Mouse (Mus musculus): ENCODE measurements around the gene Pawr.

Pawr gene

DNA sequence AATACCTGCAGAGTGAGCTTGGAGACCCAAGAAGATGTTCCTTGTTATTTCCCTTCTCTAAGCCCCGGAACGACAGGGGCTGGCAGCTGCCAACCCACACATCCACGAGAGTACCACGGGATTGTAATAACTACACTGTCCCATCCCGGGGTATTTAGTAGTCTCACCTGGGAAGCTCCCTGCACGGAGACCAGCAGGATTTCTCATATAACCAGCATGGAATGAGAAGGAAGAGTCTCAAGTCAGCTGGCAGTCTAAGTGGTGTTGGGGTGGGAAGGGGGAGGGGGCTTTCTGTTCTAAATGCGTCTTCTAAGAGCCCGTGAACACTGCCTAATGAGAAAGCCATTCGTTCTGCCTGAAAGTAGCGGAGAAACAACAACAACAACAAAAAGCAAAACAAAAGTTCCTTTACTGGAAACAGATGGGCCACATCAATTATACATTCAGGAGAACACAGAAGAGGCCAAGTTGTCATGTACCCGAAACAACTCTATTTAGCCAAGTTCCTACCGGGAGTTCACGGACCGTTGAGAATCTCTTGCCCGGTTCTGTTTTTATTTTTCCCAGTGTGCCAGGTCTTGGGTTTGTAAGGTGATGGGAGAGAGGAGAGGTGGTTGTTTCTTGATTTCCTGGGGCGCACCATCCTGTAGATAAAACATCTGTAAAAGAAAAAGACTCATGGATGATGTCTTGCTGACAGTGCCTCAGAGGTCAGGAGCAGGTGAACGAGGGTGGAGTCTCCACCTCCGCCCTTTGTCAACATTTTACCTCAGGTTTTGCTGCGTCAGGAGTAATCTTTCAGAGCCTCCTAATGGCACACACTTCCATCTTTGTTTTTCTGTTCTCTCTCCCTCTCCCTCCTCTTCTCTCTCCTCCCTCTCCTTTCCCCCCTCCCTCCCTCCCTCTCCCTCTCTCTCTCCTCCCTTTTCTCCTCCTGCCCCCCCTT, 112.3 kb downstream of the Pawr start:
- DNase-seq (ENCODE audit: low spot score) = no peak

DNA sequence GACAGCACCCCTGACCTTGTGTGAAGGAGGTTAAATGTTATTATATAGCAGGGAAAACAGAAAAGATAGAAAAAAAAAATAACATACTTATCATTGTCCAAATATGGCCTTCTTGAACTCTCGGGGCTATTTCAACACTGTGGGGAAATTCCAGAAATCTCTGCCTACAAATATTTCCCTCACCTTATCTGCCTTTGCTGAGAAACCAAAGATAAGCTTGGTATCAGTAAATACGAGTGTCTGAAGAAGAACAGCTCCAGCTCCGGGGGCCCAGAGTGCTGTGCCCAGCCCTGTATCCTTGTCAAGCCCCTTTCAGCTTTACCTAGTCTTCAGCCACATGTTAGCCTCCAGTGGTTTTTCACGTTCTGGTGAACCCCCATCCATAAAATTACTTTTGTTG, 113.2 kb downstream of the Pawr start:
- no peak for DNase-seq (ENCODE audit: low spot score)

DNA sequence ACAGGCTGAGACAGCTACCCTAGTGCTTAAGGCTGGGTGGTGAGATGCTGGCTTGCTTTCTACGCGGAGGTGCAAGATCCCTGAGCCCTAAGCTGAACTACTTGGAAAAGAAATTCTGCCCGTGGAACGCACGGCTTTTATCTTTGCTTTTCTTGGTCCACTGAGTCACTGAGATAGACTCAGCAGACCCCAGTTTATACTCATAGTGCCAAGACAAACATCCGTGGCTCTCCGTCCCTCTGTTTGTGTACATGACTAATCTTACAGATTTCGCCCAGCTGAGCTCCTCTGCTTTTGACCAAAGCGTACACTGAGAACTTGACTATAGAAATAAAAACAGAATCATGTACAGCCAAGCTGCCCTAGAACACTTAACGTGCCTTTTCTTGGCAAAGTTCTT, 113.7 kb downstream of the Pawr start:
- no peak for DNase-seq (ENCODE audit: low spot score)

DNA sequence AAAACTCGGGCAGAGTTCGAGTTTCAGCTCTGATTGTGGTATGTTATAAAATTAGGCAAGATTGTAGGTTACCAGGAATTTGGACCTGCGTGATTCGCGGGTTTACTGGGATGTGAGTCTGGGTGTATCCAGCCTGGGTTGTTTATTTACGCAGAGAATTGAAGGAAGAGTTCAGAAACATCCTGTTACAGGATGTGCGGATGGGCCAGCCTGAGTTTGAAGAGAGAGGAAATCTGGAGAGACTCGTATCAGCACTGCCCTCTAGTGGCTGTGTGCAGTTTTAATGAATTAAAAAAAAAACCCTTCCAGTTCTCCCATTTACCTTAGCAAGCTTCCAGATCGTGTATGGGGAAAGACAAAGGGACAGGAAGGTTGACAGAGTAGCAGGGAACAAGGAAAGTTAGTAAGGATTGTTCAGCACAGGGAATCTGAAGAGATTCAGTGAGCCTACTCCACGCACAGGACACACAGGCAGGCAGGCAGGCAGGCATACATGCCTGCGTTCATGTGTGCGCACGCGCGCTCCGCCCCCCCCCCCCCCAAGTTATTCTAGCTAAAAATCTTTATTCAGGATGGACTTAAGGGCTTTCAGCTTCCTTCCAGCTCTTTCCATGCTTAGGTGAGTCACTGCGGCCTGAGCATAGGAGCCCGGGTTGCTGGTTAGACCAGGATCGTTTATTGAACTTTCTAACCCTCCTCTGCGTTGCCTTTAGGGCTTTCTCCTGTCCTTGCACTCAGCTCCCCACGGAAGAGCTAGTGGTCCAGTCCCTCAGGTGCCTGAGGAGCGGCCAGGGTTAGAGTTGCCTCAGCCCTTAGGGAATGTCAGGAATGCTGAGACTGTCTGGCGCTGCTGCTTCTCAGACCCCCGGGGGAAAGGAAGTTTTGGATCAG, 114.4 kb downstream of the Pawr start:
- DNase-seq (ENCODE audit: low spot score) = peak; percentile 35

DNA sequence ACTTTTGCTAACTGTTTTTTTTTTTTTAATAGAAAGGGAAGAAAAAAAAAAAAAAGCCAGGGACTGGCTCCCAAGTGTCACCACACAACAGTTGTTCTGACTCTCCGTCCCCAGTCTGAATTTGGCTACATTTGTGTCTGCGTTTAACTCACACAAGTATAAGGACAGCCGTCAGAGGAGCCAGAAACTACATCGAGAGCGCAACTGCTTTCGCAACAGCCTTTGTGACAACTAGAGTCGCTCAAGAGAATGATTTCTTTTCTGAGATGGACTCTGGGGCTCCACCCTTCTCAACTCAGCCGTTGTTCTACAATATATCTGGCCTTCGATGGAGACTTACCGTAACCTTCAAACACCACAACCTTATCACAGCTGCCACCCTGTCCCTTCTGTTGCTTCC, 115.3 kb downstream of the Pawr start:
- no peak for DNase-seq (ENCODE audit: low spot score)

DNA sequence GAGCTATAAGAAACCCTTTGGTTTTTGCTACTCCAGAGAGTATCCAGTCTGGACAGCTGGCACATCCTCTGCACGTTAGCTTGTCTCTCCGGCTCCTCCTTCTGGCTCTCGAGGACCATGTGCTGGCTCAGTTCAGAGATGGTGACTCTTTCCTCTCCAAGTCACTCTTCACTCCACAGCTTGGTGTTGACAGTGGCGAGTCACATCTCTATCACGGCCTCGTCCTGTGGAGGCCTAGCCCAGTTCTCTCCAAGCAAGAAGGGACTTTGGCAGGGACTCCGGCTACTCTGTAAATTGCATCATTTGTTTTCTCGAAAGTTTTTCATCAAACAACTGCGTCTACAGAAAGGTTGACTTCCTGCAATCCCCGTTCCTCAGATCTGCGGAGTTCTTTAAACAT, 116.5 kb downstream of the Pawr start:
- no peak for DNase-seq (ENCODE audit: low spot score)

DNA sequence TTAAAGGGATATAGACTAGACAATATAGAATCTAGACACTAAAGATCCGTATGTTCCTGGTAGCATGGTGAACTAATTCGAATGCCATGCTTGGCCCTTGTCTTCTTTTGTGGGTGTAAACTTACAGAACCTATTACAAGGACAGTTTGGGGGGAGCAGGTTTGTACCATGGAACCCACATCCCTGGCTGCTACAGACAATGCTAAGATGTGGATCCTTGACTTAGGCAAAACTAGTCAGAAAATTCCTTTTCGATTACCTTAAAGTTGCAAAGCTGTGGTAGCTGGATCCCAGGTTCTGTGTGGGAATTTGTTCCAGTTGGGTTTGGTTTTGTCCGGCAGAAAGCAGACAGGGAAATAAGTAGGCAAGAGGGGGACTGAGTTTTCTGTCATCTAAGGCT, 118.5 kb downstream of the Pawr start:
- DNase-seq (ENCODE audit: low spot score) = no peak

DNA sequence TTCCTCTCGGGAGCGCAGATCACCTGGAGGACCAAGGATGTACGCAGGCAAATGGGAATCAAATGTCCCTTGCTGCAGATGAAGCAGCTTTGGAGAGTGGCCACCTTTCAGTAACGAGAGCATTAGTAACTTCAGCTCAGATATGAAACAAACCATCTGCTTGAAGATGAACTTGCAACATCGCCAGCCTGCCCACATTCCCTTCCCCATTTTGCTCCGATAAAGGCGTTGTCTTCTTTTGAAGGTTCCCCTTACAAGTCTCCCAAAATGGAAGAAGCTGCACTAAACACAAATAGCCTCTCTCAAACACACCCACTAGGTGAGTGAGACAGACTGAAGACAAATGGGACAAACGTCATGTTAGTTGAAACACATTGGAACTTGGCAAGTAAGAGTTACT, 119.6 kb downstream of the Pawr start:
- no peak for DNase-seq (ENCODE audit: low spot score)

DNA sequence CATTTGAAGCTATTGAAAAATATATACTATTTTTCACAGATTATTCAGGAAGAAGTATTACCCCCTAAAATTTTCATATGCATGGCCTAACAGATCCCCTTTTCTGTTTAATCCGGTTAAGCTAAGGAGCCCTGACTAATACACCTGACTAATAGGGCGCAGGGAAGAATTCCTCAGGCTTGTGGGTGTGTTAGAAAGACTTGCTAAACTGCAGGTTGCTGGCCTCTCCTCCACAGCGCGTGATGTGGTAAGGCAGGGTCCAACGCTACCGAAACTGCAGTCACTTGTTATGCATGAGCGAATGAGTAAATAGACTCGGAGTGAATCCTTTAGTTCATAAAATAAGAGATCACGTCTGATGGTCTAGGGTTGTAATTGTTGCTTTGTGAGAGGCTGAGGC, 120.5 kb downstream of the Pawr start:
- no peak for DNase-seq (ENCODE audit: low spot score)

DNA sequence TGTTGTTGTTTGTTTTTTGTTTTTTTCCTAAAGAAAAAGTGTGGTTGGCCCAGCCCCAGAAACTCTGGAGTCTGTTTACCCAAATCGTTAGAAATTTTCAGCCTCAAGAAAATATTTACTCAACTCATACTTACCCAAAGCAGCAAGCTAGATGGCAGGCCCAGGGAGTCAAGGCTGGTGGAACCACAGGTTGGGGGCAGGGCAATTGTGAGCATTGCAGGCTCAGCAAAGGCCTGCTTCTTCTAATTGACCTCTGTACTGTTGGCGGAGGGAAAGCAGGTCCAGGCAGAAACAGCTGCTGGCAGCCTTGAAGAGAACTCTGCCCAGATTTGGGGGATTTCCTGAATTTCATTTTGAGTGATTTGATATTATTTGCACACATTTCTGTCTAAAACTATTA, 121.6 kb downstream of the Pawr start:
- no peak for DNase-seq (ENCODE audit: low spot score)

DNA sequence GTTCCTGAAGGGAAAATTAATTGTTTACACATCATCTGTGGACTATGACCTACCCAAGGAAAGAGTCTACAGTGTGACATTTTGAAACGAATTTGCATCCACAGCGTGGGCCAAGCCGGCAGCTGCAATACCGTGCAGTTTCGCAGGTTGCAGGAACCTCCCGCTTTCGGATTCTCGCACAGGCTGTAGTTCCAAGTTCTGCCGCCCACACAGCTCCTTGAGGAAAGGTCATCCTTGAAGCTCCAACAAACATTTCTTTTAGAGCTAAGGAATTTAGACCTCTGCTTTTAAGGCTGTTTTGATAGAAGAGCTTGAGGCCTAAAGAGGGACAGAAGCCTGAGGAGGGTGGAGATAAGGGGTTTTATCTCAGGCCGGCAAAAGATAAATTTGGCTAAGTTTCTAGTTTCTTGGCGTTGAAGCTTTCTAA, 122.8 kb downstream of the Pawr start:
- DNase-seq (ENCODE audit: low spot score) = peak; percentile 54

DNA sequence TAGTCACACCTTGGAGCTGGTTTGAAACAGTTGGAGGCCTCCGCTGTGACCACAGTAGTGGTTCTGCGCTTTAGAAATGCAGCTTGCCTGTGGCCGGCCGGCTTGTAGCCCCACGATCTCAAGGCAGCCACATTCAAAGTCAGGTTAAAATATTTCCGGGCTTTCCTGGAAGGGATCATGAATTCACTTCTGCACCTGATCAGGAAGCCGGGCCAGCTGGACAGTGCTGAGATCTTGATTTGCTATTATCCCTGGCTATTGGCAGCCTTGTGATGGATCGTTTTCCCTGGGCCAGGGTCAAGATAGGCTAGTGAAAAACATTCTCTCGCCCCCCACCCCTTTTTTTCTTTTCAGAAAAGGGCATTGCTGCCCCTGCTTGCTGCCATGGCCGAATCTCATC, 123.3 kb downstream of the Pawr start:
- DNase-seq (ENCODE audit: low spot score) = no peak

DNA sequence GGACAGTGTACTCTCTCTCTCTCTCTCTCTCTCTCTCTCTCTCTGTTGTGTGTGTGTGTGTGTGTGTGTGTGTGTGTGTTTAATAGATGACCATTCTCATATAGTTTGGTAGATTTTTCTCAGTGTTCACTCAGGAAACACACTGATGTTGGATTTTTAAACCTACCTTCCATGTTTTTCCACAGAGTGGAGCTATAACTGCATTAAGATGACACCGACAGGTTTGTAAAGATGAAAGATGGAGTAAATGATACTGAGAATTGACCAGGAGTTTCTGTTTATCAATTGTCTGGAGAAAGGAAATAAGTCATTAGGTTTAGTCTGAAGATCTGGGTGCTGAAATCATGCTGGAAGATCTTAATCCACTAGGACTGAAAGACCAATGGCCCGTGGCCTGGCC, 124.0 kb downstream of the Pawr start:
- DNase-seq (ENCODE audit: low spot score) = no peak

DNA sequence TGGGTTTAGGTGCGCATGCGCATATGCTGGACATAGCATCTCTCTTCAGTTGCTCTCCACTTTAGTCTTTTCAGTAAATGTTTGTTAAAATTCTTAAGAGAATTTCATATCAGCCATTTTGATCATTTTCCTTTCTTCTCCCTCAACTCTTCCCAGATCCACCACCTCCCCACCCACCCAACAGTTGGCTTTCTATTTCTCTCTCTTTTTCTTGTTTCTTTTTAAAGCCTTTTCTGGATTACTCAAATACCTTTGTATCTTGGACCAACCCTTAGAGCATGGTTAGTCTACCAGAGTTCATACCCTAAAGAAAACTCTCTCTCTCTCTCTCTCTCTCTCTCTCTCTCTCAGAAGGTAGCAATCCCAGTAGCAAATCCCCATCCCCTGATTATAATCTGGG, 125.1 kb downstream of the Pawr start:
- DNase-seq (ENCODE audit: low spot score) = no peak

DNA sequence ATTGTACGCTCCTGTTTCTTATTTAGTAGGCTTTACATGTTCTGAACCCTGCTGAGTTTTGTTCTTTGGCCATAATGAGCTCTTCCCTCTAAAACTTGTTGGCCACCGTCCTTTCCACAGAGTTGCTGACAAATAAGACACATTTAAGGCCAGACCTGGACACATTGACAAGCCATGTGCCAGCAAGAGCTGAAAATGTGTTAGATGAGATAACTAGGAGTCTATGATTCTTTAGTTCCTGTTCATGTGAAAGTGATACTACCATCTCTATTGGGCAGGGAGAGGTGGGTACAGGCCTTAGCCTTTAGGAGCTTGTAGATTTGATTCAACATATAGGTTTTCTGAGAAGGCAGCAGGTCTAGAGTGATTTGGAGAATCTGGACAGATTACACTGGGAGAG, 129.9 kb downstream of the Pawr start:
- DNase-seq (ENCODE audit: low spot score) = no peak
